Mouse (Mus musculus): ENCODE data around the gene Epgn.

DNA sequence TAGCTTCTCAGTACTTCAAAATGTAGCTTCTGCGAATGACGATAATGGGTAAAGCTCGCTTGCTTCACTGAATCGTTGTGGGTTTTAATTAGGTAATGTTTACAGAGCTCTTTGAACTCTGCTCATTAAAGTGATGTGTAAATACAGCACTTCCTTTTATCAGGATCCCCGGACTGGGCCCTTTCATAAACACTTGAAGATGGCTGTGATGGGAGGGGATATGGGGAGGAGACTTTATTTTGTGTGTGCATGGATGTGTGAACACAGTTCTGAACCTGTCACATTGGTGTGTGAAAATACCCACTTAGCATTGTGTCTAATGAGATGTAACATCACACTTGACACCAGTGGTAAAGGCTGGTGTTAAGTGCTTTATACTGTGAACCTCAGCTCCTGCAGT is 39.7 kb upstream of the Epgn start:
- TF ChIP-seq POLR2A (IDR thresholded peaks at IDR 0.05; ENCODE audit: low read depth, low read length) (no peak), CTCF (IDR thresholded peaks at IDR 0.05; ENCODE audit: extremely low read depth, insufficient read length, insufficient replicate concordance, low read depth, low read length) (no peak)
